Mouse (Mus musculus) heart, adult 9 months (tissue): ENCODE results near the gene Gm6460.
"Not testable (repeated sequence)": the region's sequence is repeated elsewhere in the genome, so short reads cannot be mapped to it uniquely, and the experiment has no call there.

Source experiments
- DNase-seq, 2 experiments: peaks; one replicate each; pipeline ENCODE4 v3.0.0; 2022; ENCODE audit warnings: low spot score in 2 of 2

Gene Gm6460

DNA sequence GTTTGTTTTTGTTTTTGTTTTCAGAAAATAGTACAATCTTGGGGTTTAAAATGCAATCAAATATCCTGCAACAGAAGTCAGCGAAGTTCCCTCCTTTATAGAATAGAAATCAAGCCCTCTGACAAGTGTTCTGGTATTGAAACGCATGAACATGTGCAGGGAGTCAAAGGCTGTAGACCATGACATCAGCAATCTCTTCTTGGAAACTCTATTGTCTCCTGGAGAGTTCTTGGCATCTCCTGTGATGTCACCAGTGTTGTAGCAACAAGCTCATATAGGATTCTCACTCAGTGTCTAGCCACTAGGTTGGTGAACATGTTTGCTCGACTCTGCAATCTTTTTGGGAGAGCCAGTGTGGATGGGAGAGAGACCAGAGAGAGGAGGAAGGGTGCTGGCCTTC, at the start of gene Gm6460:
Gene Gm6460 (plus strand): TSS at position 301 of the 400 bp plus-strand sequence.
- not testable (repeated sequence) for DNase-seq
